Mouse (Mus musculus) liver, adult 2 months (tissue): ENCODE measurements around the gene Sdcbp2.

Source experiments
- CTCF ChIP-seq: fragments of 200-500 bp; IDR thresholded peaks from 2 replicates; pipeline ENCODE4 v1.5.1; 2011; ENCODE audit warnings: low read depth, low read length, control low read depth
- POLR2A ChIP-seq: fragments of 200-500 bp; IDR thresholded peaks from 2 replicates; pipeline ENCODE4 v1.6.1; 2011; ENCODE audit warnings: low read length, control low read depth; ENCODE audit not compliant: insufficient read depth; ENCODE audit errors: extremely low read depth

GRCm38 (mm10) chr2:151575699-151576389 lies 3.4 kb downstream of the Sdcbp2 start:
- TF ChIP-seq POLR2A, result 0 out of 2 replicates have a peak, but pooled peaks have one; percentile 33
- no peak for TF ChIP-seq CTCF
